Mouse (Mus musculus) gastrocnemius, postnatal 14 days (tissue): ENCODE measurements around the gene Dip2b. TPM values are rescaled to one million over a fixed set of nuclear protein-coding genes. Genes with fewer than 3 reads are reported as not detected.
"Not testable (repeated sequence)": the region's sequence is repeated elsewhere in the genome, so short reads cannot be mapped to it uniquely, and the experiment has no call there.

ENCODE experiments used
- DNase-seq: peaks from one replicate; pipeline ENCODE4 v3.0.0; 2021; ENCODE audit warnings: mixed read lengths
- intact Hi-C: fragments of 180-260 bp; cut with DNase I; formaldehyde crosslinking; loops from one replicate; pipeline ENCODE4 v1.15.1; 2025; ENCODE audit warnings: low total_unique reads
- total RNA-seq, 2 experiments: library from RNA; stranded (reverse); gene quantifications; 2 replicates each; pipeline ENCODE4 v1.2.3; 2021

The Dip2b gene
- total RNA-seq, 2 experiments from 2014 or later, result 10.8 to 13.2 TPM

GRCm38 (mm10) chr15:100231616-100232525 is 193.4 kb downstream of the Dip2b start:
- no peak for DNase-seq
- intact Hi-C loops, result no loop called here

- intact Hi-C loops, result no loop called here
These were observed 196.9 kb downstream of the Dip2b start for GRCm38 (mm10) chr15:100235208-100235965.

GRCm38 (mm10) chr15:100236952-100237351 is 198.5 kb downstream of the Dip2b start:
- no peak for DNase-seq
- intact Hi-C loops, result no loop called here

More at GRCm38 (mm10) chr15:100235208-100235965, 196.9 kb downstream of the Dip2b start:
- DNase-seq, result no peak

DNA sequence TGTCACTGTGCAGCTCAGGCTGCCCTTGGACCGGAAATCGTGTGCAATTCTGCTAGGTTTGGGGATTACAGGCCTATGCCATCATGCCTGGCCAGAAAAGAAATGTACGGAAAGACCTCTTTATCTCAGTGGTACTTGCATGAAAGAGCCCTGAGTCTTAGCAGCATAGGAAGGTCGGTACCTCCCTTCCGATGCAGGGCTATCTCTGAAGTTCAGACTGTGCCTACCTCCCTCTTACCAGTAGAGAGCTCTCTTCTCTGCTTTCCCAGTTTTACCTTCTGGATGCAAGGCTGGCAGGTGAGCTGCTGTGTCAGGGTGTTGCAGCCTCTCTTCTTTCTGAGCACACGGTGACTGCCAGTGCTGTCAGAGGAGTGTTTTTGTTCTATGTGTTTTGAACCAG is 203.3 kb downstream of the Dip2b start:
- DNase-seq, result no peak
- intact Hi-C loops, result no loop called here

DNA sequence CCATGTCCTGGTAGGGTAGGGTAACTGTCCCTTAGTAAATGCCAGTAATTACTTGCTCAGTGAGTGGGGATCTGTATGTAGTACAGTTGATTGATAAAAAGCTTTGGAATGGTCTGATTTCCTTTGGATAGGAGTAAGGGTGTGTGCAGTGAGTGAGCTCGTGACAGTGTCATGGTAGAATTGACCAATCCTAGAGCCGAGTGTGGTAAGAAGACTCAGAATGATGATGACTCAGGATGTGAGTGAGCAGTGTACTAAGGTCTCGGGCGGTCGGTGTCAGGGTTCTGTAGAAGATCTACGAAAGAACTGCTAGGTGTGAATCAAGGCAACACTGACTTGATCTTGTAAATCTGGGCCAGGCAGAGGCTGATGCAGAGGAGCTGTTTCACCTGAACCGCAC is 207.5 kb downstream of the Dip2b start:
- intact Hi-C loops, result no loop called here
- DNase-seq, result no peak

DNA sequence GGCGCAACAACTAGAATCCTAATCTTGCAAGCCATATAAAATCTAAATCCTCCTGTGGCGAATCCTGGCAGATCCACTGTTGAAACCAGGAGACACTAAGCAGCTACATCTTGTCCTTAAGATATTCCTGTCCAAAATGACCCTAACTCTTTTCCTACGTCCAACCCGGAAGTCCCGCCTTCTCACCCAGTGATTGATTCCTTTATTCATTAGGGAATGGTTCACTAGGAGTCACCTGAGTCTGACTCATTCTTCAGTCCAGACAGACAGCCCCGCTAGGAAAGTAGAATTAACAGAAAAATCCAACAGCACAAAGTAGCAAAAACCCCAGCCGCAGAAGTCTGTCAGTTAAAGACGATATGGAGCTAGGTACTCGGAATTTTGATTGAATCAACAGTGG is 208.8 kb downstream of the Dip2b start:
- intact Hi-C loops, result no loop called here
- DNase-seq, result no peak

- intact Hi-C loops, result no loop called here
These were observed 210.4 kb downstream of the Dip2b start for GRCm38 (mm10) chr15:100248665-100249433.

DNA sequence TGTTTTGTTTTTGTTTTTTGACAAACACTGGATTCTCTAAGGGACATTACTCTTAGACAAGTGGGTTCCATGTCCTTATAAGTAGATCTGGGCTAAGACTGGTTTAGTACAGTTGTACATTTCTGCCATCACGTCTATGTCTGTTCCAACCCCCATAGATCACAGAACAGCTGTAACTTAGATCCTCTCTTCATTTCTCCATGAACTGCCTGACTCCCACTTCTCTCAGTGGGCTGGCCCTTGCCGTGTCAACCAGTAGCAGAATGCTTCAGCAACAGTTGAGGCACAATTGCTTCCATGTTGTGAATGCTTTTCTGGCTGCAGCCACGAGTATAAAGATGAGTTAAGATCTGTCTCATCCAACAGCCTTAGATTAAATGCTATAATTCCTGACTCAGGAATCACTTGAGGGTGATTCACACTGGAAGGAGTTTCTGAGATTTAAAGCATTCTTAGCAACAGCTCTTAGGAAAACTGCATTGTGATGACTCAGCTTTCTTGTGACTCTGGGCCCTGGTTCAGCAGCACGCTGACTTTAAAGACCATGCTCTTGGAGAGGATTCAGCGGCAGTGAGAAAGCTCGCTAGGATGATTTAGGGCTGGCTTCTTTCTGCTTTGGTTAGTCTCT is 212.8 kb downstream of the Dip2b start:
- no peak for DNase-seq
- intact Hi-C loops, result no loop called here

More at GRCm38 (mm10) chr15:100248665-100249433, 210.4 kb downstream of the Dip2b start:
- DNase-seq, result no peak

GRCm38 (mm10) chr15:100256386-100256785 is 217.9 kb downstream of the Dip2b start:
- intact Hi-C loops, result no loop called here
- DNase-seq, result no peak

DNA sequence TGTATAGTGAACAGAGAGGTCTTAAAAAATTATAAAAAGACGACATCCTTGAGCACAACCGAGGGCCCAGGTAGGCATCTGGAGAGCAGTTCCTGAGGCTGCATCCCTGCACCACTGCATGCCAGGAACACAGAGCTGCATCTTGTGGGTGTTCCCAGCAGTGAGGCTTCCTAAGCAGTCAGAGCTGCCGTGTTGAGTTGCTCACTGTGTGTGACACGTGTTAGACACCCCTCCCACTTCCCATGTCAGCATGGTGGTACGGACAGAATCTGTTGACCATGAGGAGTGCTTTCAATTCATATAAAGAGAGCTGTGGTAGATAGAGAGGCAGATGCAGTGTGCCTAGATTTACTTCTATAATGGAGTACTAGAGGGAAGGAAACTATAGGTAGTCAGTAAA is 218.8 kb downstream of the Dip2b start:
- intact Hi-C loops, result no loop called here
- DNase-seq, result no peak

- intact Hi-C loops, result no loop called here
- DNase-seq, result no peak
These were observed 220.4 kb downstream of the Dip2b start for GRCm38 (mm10) chr15:100258646-100259425.

DNA sequence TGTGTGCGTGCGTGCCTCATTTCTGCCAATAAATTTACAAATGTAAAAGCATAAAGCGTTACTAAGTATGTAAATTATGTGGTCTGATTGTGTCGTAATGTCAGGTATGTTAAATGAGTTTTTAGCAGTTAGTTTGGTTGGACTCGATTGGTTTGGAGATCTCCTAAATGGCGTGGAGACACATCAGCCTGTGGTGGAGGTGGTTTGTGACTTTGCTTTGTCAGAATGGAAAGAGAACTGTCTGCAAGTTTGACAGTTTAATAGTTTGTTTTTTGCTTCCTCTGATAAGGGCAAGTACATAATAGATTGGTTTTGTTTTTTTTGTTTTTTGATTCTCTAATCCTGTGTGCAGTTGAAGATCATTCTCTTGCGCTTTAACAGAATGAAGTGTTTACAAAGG is 221.9 kb downstream of the Dip2b start:
- not testable (repeated sequence) for DNase-seq
- intact Hi-C loops, result loop anchor here (10.0 kb wide), 1 partner anchor 114 kb away; no protein-coding TSS in a partner anchor

DNA sequence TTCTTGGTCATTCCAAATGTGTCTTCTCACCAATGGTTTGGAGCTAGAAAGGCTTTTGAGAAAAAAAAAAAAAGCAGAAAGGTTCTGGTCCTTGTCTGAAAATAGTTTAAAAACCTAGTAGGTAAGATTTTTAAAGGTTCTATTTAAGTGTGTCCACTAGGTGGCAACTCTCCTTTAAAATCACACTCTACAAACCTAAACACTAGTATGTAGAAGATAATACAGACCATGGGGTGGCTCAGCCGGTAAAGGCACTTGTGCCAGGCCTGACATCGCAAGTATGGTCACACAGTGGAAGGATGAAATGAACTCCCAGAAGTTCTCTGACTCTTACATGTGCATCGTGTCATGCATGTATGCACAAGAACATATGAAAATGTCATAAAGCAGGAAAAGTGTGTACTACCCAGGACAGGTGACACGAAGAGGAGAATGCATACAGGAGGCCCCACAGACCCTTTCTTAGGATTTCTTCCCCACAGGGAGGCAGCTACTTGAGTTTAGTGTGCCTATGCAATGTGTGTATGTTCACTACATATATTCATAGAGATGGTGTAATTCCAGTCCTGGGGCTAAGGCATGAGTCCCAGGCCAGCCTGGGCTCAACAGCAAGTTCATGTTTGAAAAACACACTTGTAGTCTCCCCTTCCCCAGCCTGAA is 224.9 kb downstream of the Dip2b start:
- intact Hi-C loops, result loop anchor here (10.0 kb wide), 1 partner anchor 111 kb away; no protein-coding TSS in a partner anchor
- DNase-seq, result no peak

DNA sequence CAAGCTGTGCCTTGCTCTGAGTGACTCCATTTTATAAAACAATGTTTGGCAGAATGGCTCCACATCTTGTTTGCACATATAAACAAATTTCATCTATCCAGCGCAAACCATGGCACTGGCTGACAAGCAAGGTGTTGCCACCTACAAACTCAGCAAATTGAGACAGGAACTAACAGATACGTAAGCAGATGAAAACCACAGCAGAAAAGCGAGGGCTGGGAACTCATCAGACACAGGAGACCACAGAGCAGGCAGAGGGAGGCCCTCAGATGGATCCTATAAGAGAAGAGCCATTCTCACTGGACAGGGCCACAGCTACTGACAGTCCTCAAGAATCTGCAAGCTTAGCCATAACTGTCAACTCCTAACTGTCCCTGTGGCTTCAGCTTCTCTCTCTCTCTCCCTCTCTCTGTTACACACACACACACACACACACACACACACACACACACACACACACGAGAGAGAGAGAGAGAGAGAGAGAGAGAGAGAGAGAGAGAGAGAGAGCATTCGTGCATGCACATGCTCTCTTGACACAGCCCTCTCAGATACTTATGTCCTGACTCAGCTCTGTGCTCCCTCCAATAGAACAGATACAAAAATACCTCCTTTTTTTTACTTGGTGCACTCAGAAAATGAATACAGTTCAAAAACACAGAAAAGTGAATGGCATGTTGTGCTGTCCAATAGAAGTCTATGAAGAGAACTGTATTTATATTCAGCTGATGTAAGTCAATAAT is 227.3 kb downstream of the Dip2b start:
- intact Hi-C loops, result loop anchor here (5.0 to 10.0 kb wide), 2 partner anchors 109 to 192 kb away; no protein-coding TSS in a partner anchor
- DNase-seq, result no peak

GRCm38 (mm10) chr15:100268916-100269315 is 230.5 kb downstream of the Dip2b start:
- DNase-seq, result no peak
- intact Hi-C loops, result loop anchor here (5.0 to 10.0 kb wide), 2 partner anchors 106 to 188 kb away; no protein-coding TSS in a partner anchor
